Mouse (Mus musculus) right cerebral cortex, postnatal 10 days (tissue): Measurements from ENCODE around the gene Crk.

ENCODE experiments used
- DNase-seq, 2 experiments: peaks; one replicate each; pipeline ENCODE4 v3.0.0; 2021; ENCODE audit warnings: low spot score in 2 of 2

Gene Crk

GRCm38 (mm10) chr11:75678747-75679438, at the start of gene Crk:
Gene Crk (plus strand): TSS chr11:75679259.
- DNase-seq, result peak; percentile 97 to 98

- DNase-seq, result no peak
These were observed 49.0 kb upstream of the Crk start for GRCm38 (mm10) chr11:75630098-75630497.

GRCm38 (mm10) chr11:75630645-75631229, 48.3 kb upstream of the Crk start, which contains the start of gene Inpp5k:
Gene Inpp5k (plus strand): TSS chr11:75630988.
- DNase-seq, result peak; percentile 97 to 98

GRCm38 (mm10) chr11:75631561-75632225, 47.4 kb upstream of the Crk start:
- DNase-seq, result no peak

- no peak for DNase-seq
These were observed 46.1 kb upstream of the Crk start for GRCm38 (mm10) chr11:75632921-75633320.

- DNase-seq, result no peak
These were observed 44.3 kb upstream of the Crk start for GRCm38 (mm10) chr11:75634801-75635200.

GRCm38 (mm10) chr11:75635315-75635714, 43.7 kb upstream of the Crk start:
- DNase-seq, result no peak

GRCm38 (mm10) chr11:75643323-75643722, 35.7 kb upstream of the Crk start:
- no peak for DNase-seq

GRCm38 (mm10) chr11:75644684-75645083, 34.4 kb upstream of the Crk start:
- no peak for DNase-seq

- peak; percentile 68 to 73 for DNase-seq
These were observed 31.3 kb upstream of the Crk start for GRCm38 (mm10) chr11:75647681-75648211.

GRCm38 (mm10) chr11:75649155-75649561, 29.9 kb upstream of the Crk start:
- DNase-seq, result peak in 1 of 2 experiments; percentile 21

- no peak for DNase-seq
These were observed 28.7 kb upstream of the Crk start, which contains the start of gene Myo1c for GRCm38 (mm10) chr11:75650311-75650710. Gene Myo1c (plus strand): TSS chr11:75650504.

GRCm38 (mm10) chr11:75650958-75651425, 28.1 kb upstream of the Crk start:
- no peak for DNase-seq

GRCm38 (mm10) chr11:75651426-75652221, 27.4 kb upstream of the Crk start:
- DNase-seq, result peak; percentile 83 to 86

GRCm38 (mm10) chr11:75652222-75652941, 26.7 kb upstream of the Crk start:
- peak in 1 of 2 experiments; percentile 42 for DNase-seq

- DNase-seq, result no peak
These were observed 25.9 kb upstream of the Crk start for GRCm38 (mm10) chr11:75652942-75653684.

- peak; percentile 72 to 73 for DNase-seq
These were observed 25.1 kb upstream of the Crk start for GRCm38 (mm10) chr11:75653781-75654470.

- DNase-seq, result no peak
These were observed 24.3 kb upstream of the Crk start for GRCm38 (mm10) chr11:75654471-75655390.
